Mouse (Mus musculus): ENCODE measurements around the gene Snap25.

DNA sequence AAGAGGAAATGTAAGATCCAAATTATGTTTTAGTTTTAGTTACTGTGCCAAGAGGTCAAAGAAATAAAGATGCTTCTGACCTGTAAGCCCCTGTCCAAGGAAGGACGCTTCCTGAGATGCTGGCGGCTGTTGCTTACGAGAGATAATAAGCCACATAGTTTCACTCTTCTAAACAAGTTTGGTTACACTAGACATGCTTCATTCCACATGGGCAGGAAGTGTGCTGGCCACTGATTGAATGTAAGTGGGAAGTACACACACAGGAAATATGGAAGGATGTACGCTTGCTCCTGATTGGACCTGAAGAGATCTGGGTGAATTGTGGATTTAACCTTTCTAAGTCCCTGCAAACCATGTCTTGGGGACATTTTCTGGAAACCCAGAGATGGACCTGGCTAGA lies 114.4 kb downstream of the Snap25 start:
- no peak for TF ChIP-seq GATA1 (IDR thresholded peaks at IDR 0.05; ENCODE audit: low read length)
- no peak for TF ChIP-seq TAL1 (IDR thresholded peaks at IDR 0.05; ENCODE audit: low read length)

Measured in erythroblast, embryonic 14.5 days (primary cell).